Mouse (Mus musculus) CD4-positive, CD25-positive, alpha-beta regulatory T cell, adult 4 months (primary cell): Measurements from ENCODE around the gene Slc4a1ap. TPM values are rescaled to one million over a fixed set of nuclear protein-coding genes. Genes with fewer than 3 reads are reported as not detected.
"Not testable (repeated sequence)": the region's sequence is repeated elsewhere in the genome, so short reads cannot be mapped to it uniquely, and the experiment has no call there.

Source experiments
- ATAC-seq: one replicate; pipeline ENCODE4 v1.8.0; 2017
- polyA plus RNA-seq, 2 experiments: library from polyadenylated mRNA; unstranded; fragments of 100-300 nt; shearing (Covaris generic); gene quantifications; one replicate each; pipeline ENCODE4 v1.2.1; 2017

Gene Slc4a1ap
- polyA plus RNA-seq, 2 experiments from 2014 or later, result 21.8 to 31.2 TPM

DNA sequence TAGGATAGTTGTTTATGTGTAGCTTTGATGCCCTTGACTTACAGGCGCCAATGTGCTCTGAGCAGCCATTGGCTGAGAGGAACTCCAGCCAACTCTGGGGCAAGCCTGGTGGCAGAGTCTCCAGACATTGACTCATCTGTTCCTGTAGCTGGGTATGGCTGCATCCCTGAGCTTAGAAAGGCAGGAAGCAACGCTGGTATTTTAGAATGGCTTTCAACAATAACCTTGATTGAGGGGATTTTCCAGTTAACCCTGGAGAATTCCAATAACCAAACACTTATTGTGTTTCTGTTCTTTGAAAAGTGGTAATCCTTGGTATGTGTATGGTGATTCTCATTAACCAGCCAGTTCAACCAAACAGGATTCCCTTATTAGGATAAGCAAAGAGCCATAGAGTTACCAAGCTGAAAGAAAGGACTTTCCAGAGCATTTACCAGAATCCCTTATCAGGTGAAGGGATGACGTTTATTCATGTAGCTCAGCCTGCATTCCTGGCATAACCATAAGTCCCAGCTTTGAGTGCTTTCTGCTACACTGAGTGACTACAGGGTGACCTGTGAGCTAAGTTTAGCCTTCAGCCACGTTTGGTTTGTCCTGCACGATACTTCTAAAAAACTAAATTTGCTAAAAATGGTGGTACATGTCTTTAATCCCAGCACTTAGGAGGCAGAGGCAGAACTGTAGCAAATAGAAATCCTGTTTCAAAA is 41.3 kb downstream of the Slc4a1ap start:
- ATAC-seq, result no peak

DNA sequence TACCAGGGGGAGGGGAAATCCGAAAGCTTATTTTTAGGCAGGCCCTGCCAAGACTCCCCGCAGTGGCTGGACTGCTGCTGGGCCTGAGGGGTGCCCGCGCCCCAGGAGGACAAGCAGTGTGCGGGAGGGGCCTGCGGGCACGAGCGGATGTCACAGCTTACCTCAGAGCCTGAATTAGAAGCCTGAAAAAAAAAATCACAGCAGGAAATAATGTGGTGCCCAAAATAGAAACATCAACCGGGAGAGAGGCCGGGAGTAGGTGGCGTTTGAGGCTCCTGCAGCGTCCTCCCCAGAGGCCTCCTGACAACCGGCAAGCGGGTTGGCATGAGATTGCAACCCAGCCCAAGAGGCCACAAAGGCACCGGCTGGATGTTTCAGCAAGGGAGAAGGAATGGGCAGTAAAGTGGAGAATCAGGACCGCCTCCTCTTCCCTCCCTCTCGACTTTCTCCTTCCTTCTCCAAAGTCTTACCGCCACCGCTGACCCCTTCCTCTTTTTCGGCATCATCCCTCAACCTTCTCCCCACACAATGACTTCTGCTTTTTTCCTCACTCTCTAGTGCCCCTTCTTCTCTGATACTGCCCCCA is 44.3 kb downstream of the Slc4a1ap start:
- ATAC-seq, result peak; percentile 20

DNA sequence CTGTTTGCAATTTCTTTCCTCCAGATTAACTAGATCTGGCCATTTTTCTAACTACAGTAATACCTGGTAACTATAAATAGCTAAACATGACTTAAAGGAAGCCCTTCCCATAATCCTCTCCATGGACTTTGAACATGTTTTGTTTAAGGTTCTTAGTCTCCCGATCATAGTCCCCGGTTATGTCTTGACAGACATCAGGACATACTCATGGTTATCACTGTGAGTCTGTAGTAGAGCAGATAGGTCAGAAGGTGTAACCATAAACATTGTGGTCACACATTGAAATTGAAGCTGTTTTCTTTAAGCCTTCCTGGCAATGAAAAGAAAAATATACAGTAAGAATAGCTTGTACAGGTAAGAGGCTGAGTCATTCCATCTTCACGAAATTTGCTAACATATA is 46.9 kb downstream of the Slc4a1ap start:
- no peak for ATAC-seq

GRCm38 (mm10) chr5:31576539-31576975 is 49.8 kb downstream of the Slc4a1ap start:
- peak; percentile 96 for ATAC-seq

GRCm38 (mm10) chr5:31581263-31581662 is 54.5 kb downstream of the Slc4a1ap start:
- ATAC-seq, result no peak

- peak; percentile 83 for ATAC-seq
These were observed 55.1 kb downstream of the Slc4a1ap start for GRCm38 (mm10) chr5:31581932-31582331.

- no peak for ATAC-seq
These were observed 56.5 kb downstream of the Slc4a1ap start for GRCm38 (mm10) chr5:31583261-31583660.

DNA sequence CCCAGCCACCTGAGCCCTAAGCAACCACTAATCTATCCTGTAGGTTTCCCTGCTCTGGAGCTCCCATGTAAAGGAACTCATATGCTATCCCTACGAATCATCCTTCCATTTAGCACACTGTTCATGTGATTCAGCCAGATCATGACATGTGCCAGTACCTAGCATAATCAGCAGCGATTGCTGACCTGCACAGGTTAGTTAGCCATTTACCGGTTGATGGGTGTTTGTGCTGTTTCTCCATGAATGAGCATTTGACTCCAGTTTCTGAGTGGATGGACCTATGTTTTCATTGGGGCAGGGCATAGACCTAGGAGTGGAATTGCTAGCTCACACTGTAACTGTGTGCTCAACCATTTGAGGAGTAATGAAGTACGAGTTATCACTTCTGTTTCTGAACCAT is 58.7 kb downstream of the Slc4a1ap start:
- no peak for ATAC-seq

DNA sequence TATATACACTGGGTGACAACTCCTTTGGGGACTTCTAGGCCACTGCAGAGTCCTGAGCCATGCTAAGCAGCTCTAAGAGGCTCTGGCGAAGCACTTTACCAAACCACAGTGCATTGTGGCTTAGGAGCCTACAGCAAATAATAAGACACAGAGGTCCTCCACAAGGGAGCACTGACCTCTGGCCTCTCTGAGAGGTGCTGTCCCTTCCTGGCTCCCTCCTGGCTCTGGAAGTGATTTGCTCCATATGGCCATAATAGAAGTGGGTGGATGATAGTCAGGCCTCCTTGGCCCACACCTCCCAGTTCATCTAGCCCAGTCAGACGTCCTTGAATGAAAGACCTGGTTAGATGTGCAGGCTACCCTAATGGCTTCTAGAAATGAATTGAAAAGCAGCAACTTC is 61.2 kb downstream of the Slc4a1ap start:
- no peak for ATAC-seq

- not testable (repeated sequence) for ATAC-seq
These were observed 61.9 kb downstream of the Slc4a1ap start for GRCm38 (mm10) chr5:31588672-31589071.

DNA sequence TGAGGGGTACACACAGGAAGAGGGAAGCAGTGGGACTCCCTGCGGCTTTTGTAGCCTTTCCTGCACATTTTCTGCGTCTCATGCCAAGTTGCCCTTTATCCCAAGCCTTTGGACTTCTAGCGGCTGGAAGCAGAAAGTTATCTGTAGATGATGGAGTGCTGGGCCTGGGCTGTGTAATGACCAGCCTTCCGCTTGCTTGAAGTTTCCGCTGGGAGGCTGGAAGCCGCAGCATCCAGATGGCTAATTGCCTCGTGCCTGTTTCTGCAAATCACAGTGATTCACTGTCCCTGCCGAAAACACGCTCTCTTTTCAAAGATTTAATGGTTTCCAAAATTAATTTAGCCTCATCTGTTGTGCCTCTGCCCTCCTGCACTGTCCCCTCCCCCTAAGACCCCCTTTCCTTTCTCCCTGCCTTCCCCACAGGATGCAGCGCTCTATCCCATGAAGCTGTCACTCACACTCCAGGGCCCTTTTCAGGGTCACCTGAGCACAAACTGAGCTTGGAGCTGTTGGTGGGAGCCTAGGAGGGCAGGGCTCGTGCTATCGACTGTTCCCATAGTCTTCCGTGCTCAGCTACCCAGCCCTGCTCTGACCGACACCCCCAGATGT is 63.0 kb downstream of the Slc4a1ap start:
- no peak for ATAC-seq

- no peak for ATAC-seq
These were observed 64.3 kb downstream of the Slc4a1ap start for GRCm38 (mm10) chr5:31591122-31591521.

DNA sequence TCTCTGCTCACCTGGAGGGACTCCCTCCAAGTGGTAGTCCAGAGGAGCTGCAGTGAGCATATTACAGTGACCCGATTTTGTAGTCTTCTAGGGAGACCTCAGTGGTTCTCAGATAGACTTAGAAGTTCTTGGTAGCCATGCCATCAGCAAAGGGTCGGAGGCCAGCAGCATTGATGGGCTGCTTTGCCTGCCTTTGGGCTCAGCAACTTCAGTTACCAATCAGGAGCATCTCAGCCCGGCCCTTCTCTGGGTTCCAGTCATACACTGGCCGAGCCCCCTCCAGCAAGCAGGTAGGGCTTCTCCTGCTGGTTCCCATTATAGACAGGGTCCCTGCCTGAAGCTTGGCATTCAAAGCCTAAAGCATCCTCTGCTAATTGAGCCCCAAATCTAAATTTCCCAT is 69.1 kb downstream of the Slc4a1ap start:
- ATAC-seq, result no peak

DNA sequence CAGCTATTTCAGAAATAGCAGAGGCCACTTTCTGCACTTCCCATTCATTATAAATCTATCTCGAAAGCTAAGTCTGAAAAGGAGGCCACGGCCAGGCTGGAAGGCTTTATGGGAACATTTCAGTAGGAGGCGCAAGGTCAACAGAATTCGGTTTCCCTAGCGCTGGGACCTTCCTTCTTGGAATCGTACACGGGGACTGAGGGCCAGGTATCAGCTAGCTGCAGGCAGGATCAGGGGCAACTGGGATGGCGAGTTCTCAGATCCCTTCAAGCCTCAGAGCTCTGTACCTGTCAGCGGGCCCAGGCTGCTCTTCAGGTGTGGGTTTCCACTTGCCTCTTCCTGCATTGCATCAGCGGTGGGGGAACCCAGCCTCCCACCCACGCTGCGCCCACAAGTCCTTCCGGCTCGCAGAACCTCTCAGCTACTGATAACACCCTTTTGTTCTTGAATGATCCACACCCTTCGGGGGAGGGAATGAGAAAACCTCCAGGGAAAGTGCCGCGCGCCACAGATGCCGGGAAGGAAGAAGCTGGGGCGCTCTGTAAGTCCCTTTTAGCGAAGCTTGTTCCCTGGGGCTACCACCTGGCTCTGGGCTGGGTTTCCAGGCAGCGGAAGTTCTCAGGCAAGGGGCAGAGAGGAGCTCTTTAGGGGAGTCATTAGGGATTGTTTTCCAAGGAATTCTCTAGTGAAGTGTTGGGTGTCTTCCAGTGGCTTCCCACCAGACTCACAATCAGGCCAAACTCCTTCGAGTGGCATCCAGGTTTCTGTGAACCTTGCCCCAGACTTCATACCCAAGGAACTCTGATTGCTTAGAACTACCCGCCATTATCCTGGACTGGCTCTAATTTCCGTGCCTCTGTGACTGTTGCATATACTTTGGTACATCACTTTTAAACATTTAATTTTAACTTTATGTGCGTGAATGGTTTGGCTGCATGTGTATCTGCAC is 70.0 kb downstream of the Slc4a1ap start, which contains the start of gene Mrpl33:
Mrpl33 (plus strand) TSS at position 455 of the 949 bp plus-strand sequence.
- ATAC-seq, result peak; percentile 98

- ATAC-seq, result no peak
These were observed 70.7 kb downstream of the Slc4a1ap start for GRCm38 (mm10) chr5:31597430-31597944.

- no peak for ATAC-seq
These were observed 71.3 kb downstream of the Slc4a1ap start for GRCm38 (mm10) chr5:31598121-31598520.

DNA sequence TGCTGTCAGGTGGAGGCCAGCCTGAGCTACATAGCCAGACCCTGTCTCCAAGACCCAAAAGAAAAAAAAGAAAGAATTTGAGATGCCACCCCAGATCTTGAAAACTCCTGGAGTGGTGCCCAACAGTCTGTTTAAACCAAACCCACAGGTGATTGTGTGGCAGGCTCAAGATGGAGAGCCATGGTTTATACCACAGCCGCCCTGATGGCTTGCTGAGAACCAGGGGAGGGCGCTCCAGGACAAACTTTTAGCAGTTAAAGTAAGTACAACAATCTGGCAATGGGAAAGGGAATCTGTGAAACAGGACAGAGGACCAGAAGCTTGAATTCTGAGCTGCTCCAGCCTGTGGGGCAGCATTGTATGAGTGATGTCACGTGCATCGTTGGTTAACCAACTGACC is 71.8 kb downstream of the Slc4a1ap start:
- ATAC-seq, result no peak

DNA sequence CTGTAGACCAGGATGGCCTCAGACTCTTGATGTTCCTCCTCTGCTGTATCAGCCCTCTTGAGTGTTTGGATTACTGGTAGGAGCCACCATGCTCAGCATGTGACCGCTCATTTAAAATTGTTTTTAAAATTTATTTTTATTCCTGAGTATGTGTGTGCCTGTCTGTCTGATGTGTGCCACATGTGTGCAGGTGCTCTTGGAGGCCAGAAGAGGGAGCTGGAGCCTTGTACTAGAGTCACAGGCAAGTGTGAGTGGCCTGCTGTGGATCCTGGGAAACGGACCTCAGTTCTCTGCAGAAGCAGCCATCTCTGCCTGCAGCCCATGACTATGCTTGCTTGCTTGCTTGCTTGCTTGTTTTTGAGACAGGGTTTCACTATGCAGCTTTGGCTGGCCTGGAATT is 72.4 kb downstream of the Slc4a1ap start:
- ATAC-seq, result no peak

- no peak for ATAC-seq
These were observed 74.4 kb downstream of the Slc4a1ap start for GRCm38 (mm10) chr5:31601162-31601722.

DNA sequence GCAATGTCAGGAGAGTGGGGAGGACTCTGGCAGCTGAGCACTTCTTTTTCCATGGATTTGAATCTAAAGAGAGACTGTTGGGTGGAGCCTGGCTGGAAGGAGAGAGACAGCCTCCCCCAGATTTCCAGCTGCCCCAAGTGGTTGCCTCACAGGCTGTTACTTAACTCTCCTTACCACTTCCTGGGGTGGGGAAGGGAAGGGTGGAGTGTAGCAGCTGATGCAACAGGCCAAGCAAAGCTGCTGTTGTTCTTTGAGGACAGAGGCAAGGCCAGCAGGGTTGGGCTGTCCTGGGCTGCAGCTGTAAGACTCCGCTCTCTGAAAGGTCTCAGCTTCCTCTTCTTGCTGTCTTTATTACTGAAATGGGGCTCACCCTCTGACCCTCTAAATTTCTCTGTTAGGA is 75.6 kb downstream of the Slc4a1ap start:
- ATAC-seq, result peak; percentile 90

DNA sequence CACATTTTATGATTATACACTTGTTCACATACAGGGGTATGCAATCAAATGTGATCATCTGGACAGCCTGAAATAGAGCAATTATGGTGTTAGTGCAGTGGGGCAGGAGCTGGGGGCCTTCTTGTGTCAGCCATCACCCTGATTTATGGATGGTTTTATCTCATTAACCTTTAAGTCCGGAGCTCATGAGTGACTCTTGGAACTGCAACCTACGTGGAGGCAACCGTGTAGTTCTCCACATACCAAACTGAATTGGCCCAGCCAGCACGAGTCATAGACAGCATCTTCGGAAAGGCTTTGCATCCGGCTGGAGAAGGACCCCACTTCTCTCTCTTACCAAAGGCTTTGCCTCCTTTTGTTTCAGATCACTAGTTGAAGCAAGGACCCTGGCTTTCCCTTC is 77.0 kb downstream of the Slc4a1ap start:
- ATAC-seq, result no peak

GRCm38 (mm10) chr5:31606151-31606550 is 79.4 kb downstream of the Slc4a1ap start:
- no peak for ATAC-seq
